Mouse (Mus musculus) heart, postnatal 0 days (tissue): ENCODE data around the gene Ppp1r14a.

Experiments used
- CTCF ChIP-seq: IDR thresholded peaks from 2 replicates; pipeline ENCODE4 v1.5.1; 2016; ENCODE audit warnings: antibody characterized with exemption, control low read depth, low read depth
- EP300 ChIP-seq: IDR thresholded peaks from 2 replicates; pipeline ENCODE4 v1.6.1; 2016; ENCODE audit warnings: antibody characterized with exemption, low read depth

DNA sequence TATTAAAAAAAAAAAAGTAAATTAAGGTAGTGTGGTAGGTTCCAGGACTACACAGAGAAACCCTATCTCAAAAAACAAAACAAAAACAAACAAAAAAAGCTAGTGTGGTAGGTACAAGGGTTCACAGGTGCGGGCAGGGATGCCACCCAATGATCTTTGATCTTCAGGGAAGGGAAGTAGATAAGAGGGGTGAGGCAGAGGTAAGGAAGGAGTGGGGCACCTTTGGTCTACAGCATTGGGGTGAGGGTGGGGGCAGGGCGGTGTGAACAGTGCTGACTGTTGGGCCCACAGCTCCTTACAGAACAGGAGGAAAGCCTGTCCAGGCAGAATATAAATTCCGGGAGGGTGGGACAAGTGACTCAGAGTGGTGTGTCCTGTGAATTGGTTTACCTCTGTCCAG, 37.9 kb upstream of the Ppp1r14a start:
- TF ChIP-seq CTCF (no peak), EP300 (no peak)
